13 mouse cellular contexts compared by ENCODE assay signal in genomic region chr11:79072108-79072507, GRCm38 (mm10).
DNase-seq lines count a peak whose midpoint lies in the region; ATAC-seq and TF ChIP-seq lines count a peak whose summit lies in the region.
"Had no signal": no experiment of that assay in that cellular context is flagged by ENCODE, and none has a peak within 500 bp of the region (broad histone marks: within the 10 kb centered on the region; RNA-seq: fewer than 3 reads in every experiment).

No protein-coding gene starts in this region.

- peak overlapping the region; percentile 69; the same call in 1 of the 2 replicates for H3K27ac ChIP-seq in heart, embryonic 13.5 days (replicated peaks)
- H3K27ac ChIP-seq in liver, embryonic 14.5 days, result peak overlapping the region; percentile 96
- no peak overlapping the region for H3K27ac ChIP-seq in limb, embryonic 10.5 days

- peaks cover 84% of the 10 kb centered on the region for H3K4me1 ChIP-seq in heart, embryonic 13.5 days
- H3K4me1 ChIP-seq in liver, embryonic 14.5 days (replicated peaks; ENCODE audit: control insufficient read depth in 2 of 2, insufficient read depth in 2 of 2, low read length in 1 of 2), result peaks cover 64 to 78% of the 10 kb centered on the region in 2 experiments
- peaks cover 19% of the 10 kb centered on the region for H3K4me1 ChIP-seq in limb, embryonic 10.5 days

- H3K36me3 ChIP-seq in heart, embryonic 13.5 days, result peaks cover 19% of the 10 kb centered on the region
- H3K36me3 ChIP-seq in liver, embryonic 14.5 days (replicated peaks; ENCODE audit: control insufficient read depth, insufficient read depth, low read depth), result no peaks in the 10 kb centered on the region
- H3K36me3 ChIP-seq in limb, embryonic 10.5 days, result no peaks in the 10 kb centered on the region

- 80% methylated on average over 8 of the region's 8 CpGs for WGBS in heart, embryonic 13.5 days
- WGBS in liver, embryonic 14.5 days (ENCODE audit: insufficient replicate concordance), result 64% methylated on average over 8 of the region's 8 CpGs
- WGBS in limb, embryonic 10.5 days, result 94% methylated on average over 8 of the region's 8 CpGs

- intact Hi-C loops in heart, postnatal 14 days (cut with DNase I), result no loop called here

- no peak for DNase-seq in heart, postnatal 14 days
- DNase-seq in right cerebral cortex, adult 2 months (ENCODE audit: low spot score in 2 of 2), result peak; percentile 75 to 79
- no peak for DNase-seq in right cerebral cortex, postnatal 4 days
- DNase-seq in liver, embryonic 14.5 days (ENCODE audit: low read depth in 3 of 3, low spot score in 3 of 3), result no peak
- no peak for DNase-seq in limb, embryonic 10.5 days (ENCODE audit: low spot score)
- DNase-seq in testis, postnatal 14 days (ENCODE audit: low spot score), result no peak
- DNase-seq: cerebellum, adult 9-11 months; gastrocnemius, postnatal 36 days; heart, postnatal 10 days; kidney, postnatal 14 days; thymus, postnatal 25 days had no signal

- H3K4me3 ChIP-seq in heart, embryonic 13.5 days, result no peak overlapping the region
- H3K4me3 ChIP-seq in liver, embryonic 14.5 days (ENCODE audit: insufficient read depth in 1 of 2, low read depth in 2 of 2, low read length in 2 of 2), result peak overlapping the region; percentile 59 to 70
- no peak overlapping the region for H3K4me3 ChIP-seq in limb, embryonic 10.5 days

- no peak for TF ChIP-seq CTCF in liver, embryonic 14.5 days (IDR thresholded peaks at IDR 0.05; ENCODE audit: low read depth)

- TF ChIP-seq EP300 in liver, embryonic 14.5 days (IDR thresholded peaks at IDR 0.05; ENCODE audit: low read depth), result no peak

- no peaks in the 10 kb centered on the region for H3K9me3 ChIP-seq in heart, embryonic 13.5 days
- H3K9me3 ChIP-seq in liver, embryonic 14.5 days (ENCODE audit: control insufficient read depth, low read length), result no peaks in the 10 kb centered on the region
- H3K9me3 ChIP-seq in limb, embryonic 10.5 days (replicated peaks), result no peaks in the 10 kb centered on the region

- H3K27me3 ChIP-seq in heart, embryonic 13.5 days (replicated peaks), result no peaks in the 10 kb centered on the region
- H3K27me3 ChIP-seq in liver, embryonic 14.5 days (ENCODE audit: control insufficient read depth, insufficient read depth, low read length), result no peaks in the 10 kb centered on the region
- no peaks in the 10 kb centered on the region for H3K27me3 ChIP-seq in limb, embryonic 10.5 days (ENCODE audit: low read depth, poor library complexity, severe bottlenecking)

- ATAC-seq in heart, embryonic 13.5 days (ENCODE audit: extremely low read depth, insufficient number of reproducible peaks, low FRiP score, low TSS enrichment), result no peak
- no peak for ATAC-seq in liver, embryonic 14.5 days (ENCODE audit: insufficient read depth)

- H3K9ac ChIP-seq in heart, embryonic 13.5 days, result no peak overlapping the region
- peak overlapping the region; percentile 82 for H3K9ac ChIP-seq in liver, embryonic 14.5 days (replicated peaks)

- peak overlapping the region; percentile 43 for H3K4me2 ChIP-seq in heart, embryonic 13.5 days
- peak overlapping the region; percentile 78 for H3K4me2 ChIP-seq in liver, embryonic 14.5 days (ENCODE audit: low read depth)
- H3K4me2 ChIP-seq: midbrain, embryonic 11.5 days had no signal

Comparison
In these comparisons a context has a peak if more than half of its experiments do, and no peak if none do; other contexts are left out.
1. DNase-seq: peak in right cerebral cortex, adult 2 months (2 of 2); none in heart, postnatal 14 days (0 of 2), right cerebral cortex, postnatal 4 days (single experiment), liver, embryonic 14.5 days (0 of 3), limb, embryonic 10.5 days (single experiment) and testis, postnatal 14 days (single experiment).
2. H3K4me3 ChIP-seq: peak in liver, embryonic 14.5 days (2 of 2); none in heart, embryonic 13.5 days (single experiment) and limb, embryonic 10.5 days (single experiment).